Mouse (Mus musculus) granulocyte monocyte progenitor cell, adult 5-6 weeks (primary cell): ENCODE results near the gene Ubap2l. TPM values are rescaled to one million over a fixed set of nuclear protein-coding genes. Genes with fewer than 3 reads are reported as not detected.

Source experiments
- ATAC-seq: replicated peaks from 2 replicates; pipeline ENCODE4 v1.8.0; 2016; ENCODE audit warnings: mild to moderate bottlenecking, moderate TSS enrichment, inconsistent platforms; ENCODE audit not compliant: poor library complexity, severe bottlenecking
- total RNA-seq, 2 experiments: library from RNA; stranded (forward) in 1 of 2; stranded (reverse) in 1 of 2; fragments of 200-712, 200-1000 nt in 1 of 2; fragments of >200 nt in 1 of 2; fragmentation: Nextera tagmentation in 1 of 2; gene quantifications; 2 replicates each; pipeline ENCODE4 v1.2.3; 2014 to 2017

Gene Ubap2l
- total RNA-seq (2014; fragmentation: Nextera tagmentation) (242 and 252 TPM in 2 replicates), total RNA-seq (2017) (124 and 135 TPM in 2 replicates)

DNA sequence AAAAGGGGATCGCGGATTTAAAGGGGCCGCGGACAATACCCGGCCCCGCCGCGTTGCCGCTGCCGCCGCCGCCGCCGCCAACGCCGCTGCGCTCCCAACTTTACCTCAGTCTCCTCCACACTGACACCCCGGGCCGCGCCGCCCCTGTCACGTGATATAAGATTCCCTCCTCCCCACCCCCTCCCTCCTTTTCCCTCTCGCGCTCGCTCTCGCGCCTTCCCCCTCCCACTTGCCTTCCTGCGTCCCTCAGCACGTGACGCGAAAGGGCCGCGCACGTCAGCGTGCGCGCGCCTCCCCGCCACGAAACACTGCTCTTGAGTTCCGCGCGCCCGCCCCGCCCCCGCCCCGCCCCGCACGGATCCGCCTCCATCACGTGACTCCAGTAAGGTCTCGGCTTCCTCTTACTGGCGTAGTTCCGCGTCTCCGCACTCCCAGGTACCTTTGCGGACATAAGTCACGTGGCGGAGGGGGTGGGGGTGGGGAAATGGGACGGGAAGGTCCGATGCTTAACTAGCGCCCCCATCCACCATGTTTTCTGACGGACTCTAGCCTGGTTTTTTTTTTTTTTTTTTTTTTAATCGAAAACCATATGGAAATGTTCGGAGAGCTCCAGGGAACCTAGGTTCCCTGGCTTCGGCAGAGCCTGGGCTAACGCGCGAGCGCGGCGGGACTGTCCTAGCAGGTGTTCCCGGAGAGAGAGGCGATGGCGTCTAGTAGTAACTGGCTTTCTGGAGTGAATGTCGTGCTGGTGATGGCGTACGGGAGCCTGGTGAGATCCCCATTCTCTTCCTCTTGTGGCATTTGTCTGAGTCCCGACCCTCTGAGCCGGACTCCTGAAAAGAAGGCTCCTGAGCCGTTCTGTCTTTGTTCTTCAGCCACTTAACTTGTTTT, at the start of gene Ubap2l:
Gene Ubap2l (minus strand): TSS at position 278 of the 891 bp plus-strand sequence.
- peak; percentile 87 for ATAC-seq

DNA sequence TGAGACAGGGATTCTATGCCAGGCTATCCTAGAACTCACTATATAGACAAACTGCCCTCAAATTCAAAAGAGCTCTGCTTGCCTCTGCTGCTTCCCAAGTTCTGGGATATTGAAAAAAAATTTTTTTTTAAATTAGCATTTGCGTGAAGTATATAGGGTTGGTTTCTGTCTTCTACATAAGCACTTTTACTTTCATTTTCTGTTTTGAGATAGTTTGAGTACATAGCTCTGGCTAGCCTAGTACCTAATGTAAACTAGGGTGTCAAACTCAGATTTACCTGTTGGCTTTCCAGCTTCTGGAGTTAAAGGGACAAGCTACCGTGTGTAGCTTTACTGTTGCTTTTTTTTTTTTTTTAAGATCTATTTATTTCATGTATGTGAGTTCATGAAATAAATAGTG, 49.2 kb upstream of the Ubap2l start:
- no peak for ATAC-seq

DNA sequence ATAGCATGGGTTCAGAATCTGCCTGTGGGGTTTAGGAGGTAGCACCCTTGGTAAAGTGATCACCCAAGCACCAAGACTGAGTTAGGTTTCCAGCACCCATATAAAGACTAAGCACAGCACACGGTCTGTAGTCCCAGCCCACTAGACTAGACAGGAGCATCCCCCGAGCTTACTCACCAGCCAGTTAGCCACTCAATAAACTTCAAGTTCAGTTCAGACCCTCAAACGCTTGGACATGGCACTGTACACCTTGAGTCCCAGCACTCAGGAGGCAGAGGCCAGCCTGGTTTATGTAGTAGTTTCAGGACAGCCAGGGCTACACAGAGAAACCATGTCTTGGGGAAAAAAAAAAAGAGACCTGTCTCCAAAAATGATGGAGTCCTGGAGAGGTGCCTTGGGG, 48.6 kb upstream of the Ubap2l start:
- no peak for ATAC-seq

DNA sequence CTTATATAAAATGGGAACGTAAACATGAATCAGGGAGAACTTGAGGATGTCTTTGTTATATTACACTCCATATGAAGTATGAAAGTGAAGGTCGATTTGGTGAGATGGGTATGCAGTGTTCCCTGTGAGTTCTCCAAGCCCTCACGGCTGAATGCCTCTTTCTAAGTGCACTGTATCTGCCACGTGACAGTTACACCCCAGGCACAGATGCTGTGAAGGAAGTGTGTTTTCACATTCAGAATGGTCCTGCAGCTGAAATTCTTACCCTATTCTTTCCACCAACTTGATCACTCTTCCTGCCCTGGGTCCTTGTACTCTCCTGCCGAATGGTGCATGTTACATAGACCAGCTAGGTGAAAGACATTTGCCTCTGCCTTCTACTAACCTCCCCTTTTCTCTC, 45.5 kb upstream of the Ubap2l start:
- ATAC-seq, result no peak

DNA sequence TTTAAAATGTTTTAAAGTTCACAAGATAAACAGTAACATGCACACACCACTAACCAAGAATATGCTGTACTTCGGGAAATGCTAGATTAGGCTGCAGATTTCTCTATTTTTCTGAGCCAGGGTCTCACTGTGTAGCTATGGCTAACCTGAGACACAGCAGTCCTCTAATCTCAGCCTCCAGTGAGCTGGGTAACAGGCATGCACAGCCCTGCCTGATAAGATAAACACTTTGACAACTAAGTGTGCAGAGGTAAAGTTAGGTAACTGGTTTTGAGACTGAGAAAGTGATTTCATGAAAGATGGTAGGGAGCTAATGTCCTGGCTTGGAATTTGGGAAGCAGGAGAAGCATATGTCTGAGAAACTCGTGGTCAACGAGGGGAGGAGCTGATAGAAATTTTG, 42.0 kb upstream of the Ubap2l start:
- ATAC-seq, result no peak

DNA sequence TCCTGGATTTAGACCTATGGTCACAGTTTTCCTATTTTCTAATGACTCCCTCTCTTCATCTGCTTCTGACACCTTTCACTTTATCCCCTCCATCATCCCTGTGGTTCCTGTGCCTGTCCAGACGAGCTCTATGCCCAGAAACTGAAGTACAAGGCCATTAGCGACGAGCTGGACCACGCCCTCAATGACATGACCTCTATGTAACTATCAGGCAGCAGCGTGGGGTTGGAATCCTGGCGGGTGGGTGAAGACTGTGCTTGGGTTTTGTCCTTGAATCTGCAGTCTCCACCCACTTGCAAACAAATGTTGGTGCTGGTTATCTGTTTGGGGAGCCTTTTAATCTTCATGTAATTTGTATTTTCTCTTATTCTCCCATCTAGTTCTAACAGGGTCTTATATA, 38.5 kb upstream of the Ubap2l start:
- ATAC-seq, result no peak

DNA sequence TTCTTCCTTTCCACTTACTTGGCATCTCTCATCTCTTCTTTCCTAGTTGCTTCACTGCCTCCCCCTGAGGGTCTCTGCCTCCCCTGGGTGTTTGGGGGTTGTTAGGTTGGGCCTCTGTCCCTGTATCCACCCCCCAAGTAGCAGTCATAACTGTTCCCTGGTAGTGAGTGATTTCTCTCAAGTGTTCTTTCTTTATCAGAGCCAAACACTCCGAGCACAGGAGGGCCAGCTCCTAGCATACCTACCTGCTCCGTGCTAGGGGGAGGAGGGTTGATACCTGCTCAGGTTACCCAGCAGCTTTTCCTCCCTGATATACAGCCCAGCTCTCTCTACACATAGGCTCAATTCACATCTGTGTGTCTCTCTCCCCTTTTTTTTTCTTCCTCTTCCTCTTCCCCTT, 36.2 kb upstream of the Ubap2l start:
- ATAC-seq, result no peak

DNA sequence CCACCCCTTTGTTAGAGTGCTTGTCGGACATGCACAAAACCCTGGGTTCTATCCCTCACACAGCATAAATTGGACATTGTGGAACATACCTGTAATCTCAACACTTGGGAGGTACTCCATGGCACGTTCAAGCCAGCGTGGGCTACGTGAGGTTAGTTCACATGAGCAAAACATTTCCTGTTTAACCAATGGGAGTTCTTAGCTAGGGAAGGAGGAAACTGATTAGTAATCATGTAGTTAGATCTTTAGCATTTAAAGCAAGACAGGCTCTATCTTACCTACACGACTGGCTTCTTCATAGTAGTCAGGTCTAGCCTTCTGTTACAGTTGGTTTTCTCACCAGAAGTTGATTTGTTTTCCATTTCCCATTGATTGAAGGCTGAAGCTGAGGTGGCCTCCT, 33.6 kb upstream of the Ubap2l start:
- no peak for ATAC-seq

DNA sequence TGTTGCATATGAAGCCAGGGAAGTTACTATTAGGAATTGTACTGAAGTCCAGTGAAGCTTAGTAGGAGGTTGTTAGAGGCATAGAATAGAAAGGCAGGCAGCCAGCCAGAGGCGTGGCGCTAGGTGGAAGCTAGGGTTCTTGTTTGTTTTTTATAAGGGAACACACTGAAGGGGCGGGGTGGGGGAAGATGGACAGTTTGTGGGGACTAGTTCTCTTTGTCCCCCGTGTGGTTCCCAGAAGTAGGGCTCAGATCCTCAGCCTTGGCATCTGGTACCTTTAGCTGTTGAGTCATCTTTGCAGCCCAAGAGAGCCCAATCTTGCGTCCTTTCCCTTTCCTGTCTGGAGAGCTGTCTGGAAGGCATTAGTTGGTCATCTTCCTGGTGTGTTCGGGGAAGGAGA, 32.9 kb upstream of the Ubap2l start:
- ATAC-seq, result peak; percentile 22

DNA sequence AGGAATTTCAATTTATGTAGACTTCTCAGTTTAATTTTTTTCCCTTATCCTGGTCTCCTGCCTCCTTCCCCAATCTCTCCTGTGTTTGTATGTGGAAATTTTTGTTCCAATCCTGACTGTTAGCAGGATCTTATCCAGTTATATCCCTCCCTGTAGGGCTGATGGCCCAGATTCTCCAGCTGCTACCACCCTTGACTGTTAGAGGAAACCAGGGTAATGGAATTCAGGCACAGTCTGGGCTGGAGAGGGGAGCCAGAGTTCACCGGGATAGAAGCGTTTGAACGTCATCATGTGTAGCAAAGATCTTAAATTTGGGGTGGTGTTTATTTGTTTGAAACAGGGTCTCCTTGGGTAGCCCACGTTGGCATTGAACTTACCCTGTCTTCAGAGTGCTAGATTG, 32.4 kb upstream of the Ubap2l start:
- ATAC-seq, result no peak

DNA sequence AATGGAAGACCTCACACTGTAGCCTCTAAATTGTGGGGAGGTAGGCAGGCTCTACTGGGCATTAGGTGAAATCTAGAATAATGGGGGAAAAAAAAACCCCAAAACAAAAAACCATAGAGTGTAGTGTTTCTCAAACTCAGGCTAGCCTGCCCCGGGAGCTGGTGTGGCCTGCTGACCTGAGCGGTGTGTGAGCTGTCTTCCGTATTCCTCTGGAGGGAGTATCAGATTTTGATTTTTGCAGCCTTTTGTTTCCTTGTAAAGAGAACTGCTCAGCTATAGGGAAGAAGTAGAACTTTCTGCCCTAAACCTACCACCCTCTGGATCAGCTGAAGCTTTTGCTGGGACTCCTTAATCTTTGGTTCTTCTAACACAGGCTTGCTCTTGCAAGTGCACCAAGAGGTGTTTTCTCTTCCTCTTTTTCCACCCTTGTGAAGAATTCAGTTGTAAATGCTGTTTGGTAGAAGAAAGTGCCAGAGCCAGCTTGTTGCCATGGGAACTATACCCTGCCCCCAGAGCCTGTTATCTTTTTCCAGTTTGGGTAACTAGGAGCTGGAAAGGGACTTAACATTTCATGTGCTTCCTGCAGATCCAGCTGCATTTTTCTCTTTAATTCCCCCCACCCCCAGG, 31.4 kb upstream of the Ubap2l start:
- ATAC-seq, result 0 out of 2 replicates have a peak, but pooled peaks have one; percentile 4

DNA sequence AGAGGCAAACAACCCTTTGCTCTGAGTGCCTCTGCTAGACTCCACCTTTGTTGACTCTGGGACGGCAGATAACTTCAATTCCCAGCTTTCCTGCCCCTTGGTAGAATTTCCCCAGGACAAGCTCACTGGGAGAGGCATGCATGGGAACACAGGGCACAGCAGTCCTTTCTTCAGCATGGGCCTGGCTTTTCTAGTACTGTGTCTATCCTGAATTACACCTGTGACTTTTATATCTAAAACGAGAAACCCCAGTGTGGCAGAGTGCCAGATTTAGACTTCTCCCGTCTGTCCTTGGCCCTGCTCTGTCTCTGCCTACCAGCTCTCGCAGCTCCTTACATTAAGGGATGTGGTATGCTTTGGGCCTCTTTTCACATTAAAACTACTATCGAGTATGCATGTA, 30.6 kb upstream of the Ubap2l start:
- no peak for ATAC-seq

DNA sequence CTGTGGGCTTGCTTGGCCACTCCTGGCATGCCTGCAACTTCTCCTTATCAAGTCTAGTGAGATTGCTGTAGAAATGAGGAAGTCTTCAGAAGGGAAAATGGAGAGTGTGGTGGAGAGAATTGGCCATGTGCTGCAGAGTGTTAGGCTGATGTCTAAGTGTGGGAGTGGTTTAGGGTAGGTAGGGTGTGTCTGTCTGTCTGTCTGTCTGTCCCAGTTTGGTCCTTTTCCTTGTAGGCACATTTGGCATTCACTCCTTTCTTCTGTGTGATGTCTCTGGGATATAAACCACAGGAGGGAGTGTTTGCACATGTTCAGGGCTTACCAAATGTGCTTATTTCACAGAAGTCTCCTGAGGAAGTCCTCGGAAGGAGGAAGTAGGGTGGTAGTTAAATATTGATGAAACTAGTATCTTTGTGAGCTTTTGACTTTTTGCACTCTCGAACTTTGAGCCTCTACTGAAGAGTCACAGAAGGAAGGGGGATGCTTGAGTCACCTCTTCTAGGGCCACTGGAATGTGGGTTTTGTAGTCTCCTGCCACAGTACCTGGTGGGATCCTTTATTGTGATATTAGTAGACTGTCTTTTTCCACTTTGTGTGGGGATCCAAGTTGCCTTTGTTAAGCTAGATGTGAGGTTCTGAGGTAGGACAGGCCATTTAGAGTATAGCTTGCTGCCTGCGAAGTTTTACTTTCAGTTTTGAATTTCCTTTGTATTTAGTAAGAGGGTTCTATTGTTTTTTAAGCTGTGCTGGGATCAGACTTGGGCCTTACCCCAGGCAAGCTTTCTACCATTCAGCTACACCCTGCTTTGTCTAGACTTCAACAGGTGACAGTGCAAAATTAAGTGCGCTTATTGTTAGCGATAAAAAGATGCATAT, 29.2 kb upstream of the Ubap2l start:
- ATAC-seq, result peak; percentile 19

DNA sequence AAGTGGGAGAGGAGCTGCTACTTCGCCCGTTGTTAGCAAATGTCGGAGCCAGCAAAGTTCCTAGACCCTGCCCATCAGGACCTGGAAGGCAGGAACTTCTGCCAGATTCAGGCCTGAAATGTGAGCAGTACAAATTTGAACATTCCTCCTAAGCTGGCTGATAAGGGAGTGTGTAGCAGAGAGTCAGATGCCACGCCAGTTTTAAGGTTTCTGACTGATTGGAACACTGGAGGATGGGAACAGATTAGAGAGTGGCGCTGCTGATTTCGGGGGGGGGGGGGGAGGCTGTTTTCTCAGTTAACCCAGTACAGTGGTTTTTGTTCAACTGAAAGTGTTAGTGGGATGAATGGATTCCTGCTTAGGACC, 28.1 kb upstream of the Ubap2l start:
- no peak for ATAC-seq

DNA sequence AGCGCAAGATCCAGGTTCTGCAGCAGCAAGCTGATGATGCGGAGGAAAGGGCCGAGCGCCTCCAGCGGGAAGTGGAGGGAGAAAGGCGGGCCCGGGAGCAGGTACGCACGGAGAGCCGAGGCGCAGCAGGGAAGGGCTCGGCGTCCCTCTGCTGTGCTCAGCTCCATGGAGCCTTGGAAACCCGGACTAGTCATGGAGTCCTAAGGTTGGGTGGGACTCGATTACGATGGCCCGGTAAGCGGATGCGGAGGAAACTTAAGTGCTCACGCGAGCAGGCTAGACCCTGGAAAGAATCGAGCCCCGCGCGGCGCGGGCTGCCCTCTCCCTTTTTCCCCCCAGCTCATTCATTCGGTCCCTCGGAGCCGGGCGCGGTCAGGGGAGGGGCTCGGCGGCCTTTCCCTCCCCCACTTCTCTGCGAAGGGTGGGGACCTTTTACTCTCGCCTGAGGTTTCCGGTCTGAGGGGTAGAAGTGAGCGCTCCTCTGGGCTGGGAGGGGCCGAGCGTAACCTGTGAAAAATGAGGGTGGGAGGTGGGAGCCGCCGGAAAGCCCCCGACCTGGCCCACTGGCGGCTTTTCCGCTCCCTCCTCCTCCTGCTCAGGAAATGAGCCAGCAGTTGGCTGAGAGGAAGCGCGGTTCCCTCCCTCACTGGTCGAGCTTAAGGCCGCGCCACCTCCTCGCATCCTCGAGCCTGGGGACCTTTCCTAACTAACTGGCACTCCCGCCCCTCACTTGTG, 27.5 kb upstream of the Ubap2l start:
- peak; percentile 49 for ATAC-seq

DNA sequence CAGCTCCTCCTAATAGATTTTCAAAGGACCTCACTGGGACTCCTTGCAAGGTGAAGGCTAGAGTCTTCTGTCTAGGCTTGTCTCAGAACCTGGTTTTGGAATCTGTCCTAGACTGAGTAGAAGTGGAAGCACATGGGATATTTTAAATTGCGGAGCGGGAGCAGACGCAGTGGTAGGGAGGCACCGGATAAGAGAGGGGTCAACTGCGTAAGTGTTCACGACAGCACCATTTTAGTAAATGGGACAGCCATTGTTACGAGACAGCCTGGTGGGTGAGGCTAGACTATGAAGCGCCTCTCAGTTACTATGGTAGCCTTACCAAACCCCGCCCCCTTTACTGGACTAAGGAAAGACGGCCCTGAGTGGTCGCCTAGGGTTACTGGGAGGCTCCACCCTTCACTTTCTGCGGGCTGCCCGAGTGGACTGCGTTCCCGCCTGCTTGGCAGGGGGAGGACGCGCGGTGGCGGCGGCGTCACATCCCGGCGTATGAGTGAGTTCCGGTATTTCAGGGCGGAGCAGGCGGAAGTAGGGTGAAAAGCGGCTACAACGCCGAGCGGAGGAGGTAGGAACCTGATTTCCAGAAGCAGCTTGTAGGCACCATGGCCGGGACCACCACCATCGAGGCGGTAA, 26.8 kb upstream of the Ubap2l start:
- peak; percentile 64 for ATAC-seq

DNA sequence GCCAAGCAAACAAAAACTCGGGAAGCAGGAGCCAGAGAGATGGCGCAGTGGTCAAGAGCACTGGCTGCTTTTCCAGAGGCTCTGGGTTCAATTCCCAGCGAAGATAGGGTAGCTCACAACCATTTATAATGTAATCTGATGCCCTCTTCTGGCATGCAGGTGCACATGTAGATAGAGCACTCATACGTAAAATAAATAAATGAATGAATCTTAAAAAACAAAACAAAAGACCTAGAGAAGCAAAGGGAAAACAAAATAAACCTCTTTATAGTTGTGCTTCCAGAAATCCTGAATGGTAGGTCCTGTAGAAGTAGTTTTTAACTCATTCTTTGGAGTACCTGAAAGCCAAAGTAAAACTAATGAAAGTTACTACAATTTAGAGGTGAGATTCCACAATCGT, 25.8 kb upstream of the Ubap2l start:
- no peak for ATAC-seq

DNA sequence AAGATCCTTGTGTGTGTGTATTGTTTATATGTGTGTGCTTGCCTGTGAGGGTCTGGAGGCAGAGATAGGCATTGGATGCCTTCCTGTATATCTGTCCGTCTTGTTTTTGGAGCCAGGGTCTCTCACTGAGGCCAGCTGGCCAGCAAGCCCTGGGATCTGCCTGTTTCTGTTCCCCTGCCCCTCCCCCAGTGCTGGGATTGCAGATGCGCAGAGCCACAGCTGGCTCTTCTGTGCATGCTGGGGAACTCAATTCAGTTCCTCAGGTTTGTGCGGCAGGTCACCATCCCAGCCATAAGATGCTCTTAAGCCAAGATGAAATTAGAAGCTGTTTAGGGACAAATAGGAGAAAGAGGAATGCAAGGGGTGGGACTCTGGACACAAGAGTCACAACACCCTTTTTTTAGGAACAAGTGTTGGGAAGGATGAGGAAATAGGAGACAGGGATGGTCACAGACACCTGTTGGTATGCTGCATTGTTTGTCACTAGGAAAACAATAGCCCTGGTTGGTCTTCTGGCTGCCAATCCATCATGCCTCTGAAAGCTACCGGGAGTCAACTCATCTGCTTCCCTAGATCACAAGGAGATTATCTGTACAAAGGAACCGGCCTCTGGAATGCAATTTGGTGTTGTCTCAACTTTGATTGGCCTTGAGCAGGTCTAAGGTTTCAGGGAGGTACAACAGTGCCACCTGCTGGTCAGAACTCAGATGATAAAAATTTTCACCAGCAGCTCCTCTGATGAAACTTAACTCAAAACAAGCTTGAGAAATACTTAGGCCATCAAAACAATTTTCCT, 24.7 kb upstream of the Ubap2l start:
- ATAC-seq, result peak; percentile 6

DNA sequence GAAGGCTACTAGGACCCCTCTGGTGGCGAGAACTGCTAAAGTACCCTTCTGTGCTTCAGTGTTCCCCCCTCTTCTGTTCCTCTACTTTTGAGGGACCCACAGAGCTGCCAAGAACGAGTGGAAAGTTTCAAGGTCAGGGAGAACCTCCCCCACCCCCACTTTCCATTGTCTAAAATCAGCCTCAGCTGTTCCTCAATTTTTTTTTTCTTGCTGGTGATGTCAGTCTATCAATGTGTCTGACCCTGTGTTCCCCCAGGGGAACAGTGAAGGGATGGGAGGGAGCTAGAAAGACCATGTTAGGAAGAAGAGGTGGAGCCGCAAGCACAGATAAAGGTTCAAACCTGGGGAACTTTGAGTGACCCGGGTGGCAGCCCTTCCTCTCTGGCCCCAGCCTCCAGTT, 19.9 kb upstream of the Ubap2l start, which contains the start of gene Tpm3:
Gene Tpm3 (plus strand): TSS at position 356 of the 400 bp plus-strand sequence.
- ATAC-seq, result peak; percentile 70
